Mouse (Mus musculus) megakaryocyte, embryonic 14.5 days (primary cell): ENCODE results near the gene Olfr1424.

ENCODE experiments used
- FLI1 ChIP-seq: IDR thresholded peaks from 2 replicates; pipeline ENCODE4 v1.6.1; 2012; ENCODE audit warnings: low read length, inconsistent platforms, mixed read lengths
- GATA1 ChIP-seq: IDR thresholded peaks from 3 replicates; pipeline ENCODE4 v1.6.1; 2012; ENCODE audit warnings: mixed read lengths, low read length, inconsistent platforms, borderline replicate concordance

- TF ChIP-seq GATA1 (no peak), FLI1 (no peak)
Measured at GRCm38 (mm10) chr19:12024149-12024548, 38.3 kb downstream of the Olfr1424 start.
